Mouse (Mus musculus) CH12.LX (cell line): ENCODE data around the gene U2surp. TPM values are rescaled to one million over a fixed set of nuclear protein-coding genes. Genes with fewer than 3 reads are reported as not detected.

Source experiments
- DNase-seq: peaks from one replicate; pipeline ENCODE4 v3.0.0-alpha.2; 2013; ENCODE audit errors: extremely low read depth
- H3K27ac ChIP-seq: 2 replicates; pipeline ENCODE4 v1.5.1; 2012; ENCODE audit warnings: low read depth, mild to moderate bottlenecking, control low read depth, moderate library complexity; ENCODE audit not compliant: insufficient read depth
- H3K27me3 ChIP-seq: replicated peaks from 2 replicates; pipeline ENCODE3; 2012; ENCODE audit warnings: inconsistent platforms
- H3K36me3 ChIP-seq, 2 experiments: replicated peaks in 1 of 2; 2 replicates each; pipeline versions ENCODE3 to v1.6.1; 2012; ENCODE audit warnings: inconsistent platforms in 1 of 2, low read length in 1 of 2, mild to moderate bottlenecking in 1 of 2, mixed read lengths in 1 of 2, moderate library complexity in 1 of 2; ENCODE audit not compliant: control insufficient read depth in 1 of 2, insufficient read depth in 1 of 2
- H3K4me1 ChIP-seq, 2 experiments: 2 replicates each; pipeline ENCODE4 v1.6.1; 2012; ENCODE audit warnings: inconsistent platforms in 1 of 2, moderate library complexity in 1 of 2; ENCODE audit not compliant: insufficient read depth in 2 of 2, control insufficient read depth in 1 of 2
- H3K4me2 ChIP-seq: 2 replicates; pipeline ENCODE4 v1.6.1; 2012; ENCODE audit warnings: low read depth, mild to moderate bottlenecking, control low read depth; ENCODE audit not compliant: poor library complexity, insufficient read depth, severe bottlenecking
- H3K4me3 ChIP-seq, 3 experiments: fragments of 150-350 bp in 1 of 3; sonication (generic) in 1 of 3; replicated peaks in 1 of 3; 2 replicates each; pipeline versions ENCODE3 to v1.5.1; 2011 to 2012; ENCODE audit warnings: low read depth in 2 of 3, low read length in 2 of 3, mild to moderate bottlenecking in 2 of 3, moderate library complexity in 2 of 3, control low read depth in 1 of 3, improper control_type of control experiment in 1 of 3, inconsistent platforms in 1 of 3, mixed read lengths in 1 of 3; ENCODE audit not compliant: poor library complexity in 1 of 3
- H3K79me2 ChIP-seq: replicated peaks from 2 replicates; pipeline ENCODE4 v1.6.1; 2012; ENCODE audit warnings: mild to moderate bottlenecking, moderate library complexity; ENCODE audit not compliant: control insufficient read depth, poor library complexity, insufficient read depth, severe bottlenecking; ENCODE audit errors: extremely low read depth
- H3K9ac ChIP-seq: 2 replicates; pipeline ENCODE4 v1.6.1; 2012; ENCODE audit warnings: low read depth, mild to moderate bottlenecking, control low read depth, moderate library complexity; ENCODE audit not compliant: insufficient read depth
- H3K9me3 ChIP-seq: replicated peaks from 2 replicates; pipeline ENCODE3; 2012; ENCODE audit warnings: low read length, inconsistent platforms, mixed read lengths
- CHD2 ChIP-seq: IDR thresholded peaks from 2 replicates; pipeline ENCODE4 v1.6.1; 2011; ENCODE audit warnings: low read length, improper control_type of control experiment
- EP300 ChIP-seq: IDR thresholded peaks from 2 replicates; pipeline ENCODE4 v1.6.1; 2011; ENCODE audit warnings: low read length, improper control_type of control experiment
- KAT2A ChIP-seq: IDR thresholded peaks from 2 replicates; pipeline ENCODE4 v1.6.1; 2012; ENCODE audit warnings: low read length, improper control_type of control experiment, inconsistent platforms; ENCODE audit not compliant: insufficient replicate concordance
- MAFK ChIP-seq: IDR thresholded peaks from 2 replicates; pipeline ENCODE4 v1.6.1; 2011; ENCODE audit warnings: low read length, improper control_type of control experiment; ENCODE audit not compliant: insufficient replicate concordance
- MAX ChIP-seq: IDR thresholded peaks from 2 replicates; pipeline ENCODE4 v1.6.1; 2011; ENCODE audit warnings: low read length, improper control_type of control experiment
- MEF2A ChIP-seq: IDR thresholded peaks from 2 replicates; pipeline ENCODE4 v1.6.1; 2014; ENCODE audit warnings: low read depth, mild to moderate bottlenecking, inconsistent platforms, low read length, improper control_type of control experiment, borderline replicate concordance
- MXI1 ChIP-seq: IDR thresholded peaks from 2 replicates; pipeline ENCODE4 v1.6.1; 2011; ENCODE audit warnings: mild to moderate bottlenecking, low read depth, low read length, improper control_type of control experiment
- NELFE ChIP-seq: IDR thresholded peaks from 2 replicates; pipeline ENCODE4 v1.6.1; 2011; ENCODE audit warnings: low read depth, low read length, improper control_type of control experiment
- NRF1 ChIP-seq: IDR thresholded peaks from 2 replicates; pipeline ENCODE4 v1.6.1; 2014; ENCODE audit warnings: low read depth, mild to moderate bottlenecking, inconsistent platforms, low read length, improper control_type of control experiment, moderate library complexity
- POLR2A ChIP-seq: IDR thresholded peaks from 2 replicates; pipeline ENCODE4 v1.6.1; 2011; ENCODE audit warnings: low read depth, mild to moderate bottlenecking, improper control_type of control experiment, low read length
- POLR2AphosphoS2 ChIP-seq: IDR thresholded peaks from 2 replicates; pipeline ENCODE4 v1.6.1; 2011; ENCODE audit warnings: low read depth, low read length, improper control_type of control experiment
- RCOR1 ChIP-seq: conservative IDR thresholded peaks from 2 replicates; pipeline ENCODE4 v1.6.1; 2012; ENCODE audit warnings: low read depth, mild to moderate bottlenecking, inconsistent platforms, low read length, improper control_type of control experiment
- SIN3A ChIP-seq: IDR thresholded peaks from 2 replicates; pipeline ENCODE4 v1.6.1; 2012; ENCODE audit warnings: low read length, improper control_type of control experiment, inconsistent platforms
- SMC3 ChIP-seq: IDR thresholded peaks from 2 replicates; pipeline ENCODE4 v1.6.1; 2011; ENCODE audit warnings: low read depth, low read length, improper control_type of control experiment
- TBP ChIP-seq: conservative IDR thresholded peaks from 2 replicates; pipeline ENCODE4 v1.6.1; 2011; ENCODE audit warnings: low read depth, low read length, improper control_type of control experiment
- TCF12 ChIP-seq: IDR thresholded peaks from 2 replicates; pipeline ENCODE4 v1.6.1; 2014; ENCODE audit warnings: low read depth, mild to moderate bottlenecking, inconsistent platforms, low read length, improper control_type of control experiment
- USF1 ChIP-seq: IDR thresholded peaks from 2 replicates; pipeline ENCODE4 v1.6.1; 2014; ENCODE audit warnings: low read depth, mild to moderate bottlenecking, inconsistent platforms, low read length, improper control_type of control experiment
- ZC3H11A ChIP-seq: IDR thresholded peaks from 2 replicates; pipeline ENCODE4 v1.6.1; 2012; ENCODE audit warnings: low read depth, mild to moderate bottlenecking, inconsistent platforms, low read length, improper control_type of control experiment
- ZKSCAN1 ChIP-seq: IDR thresholded peaks from 2 replicates; pipeline ENCODE4 v1.6.1; 2012; ENCODE audit warnings: low read depth, inconsistent platforms, low read length, improper control_type of control experiment, borderline replicate concordance
- ZNF384 ChIP-seq: IDR thresholded peaks from 2 replicates; pipeline ENCODE4 v1.6.1; 2012; ENCODE audit warnings: low read depth, low read length, improper control_type of control experiment, inconsistent platforms
- dilution Hi-C: fragments of 300-500 bp; cut with MboI; formaldehyde crosslinking; loops from 2 replicates; pipeline ENCODE4 v1.14.3; 2020; ENCODE audit warnings: low sequenced_read_pairs; ENCODE audit not compliant: extremely low pct_unique_long_range_greater_than_20kb, extremely low pct_ligation_motif_present
- in situ Hi-C: fragments of 300-500 bp; cut with MboI; formaldehyde crosslinking; loops from 3 replicates; pipeline ENCODE4 v1.14.3; 2019; ENCODE audit warnings: low sequenced_read_pairs, low pct_ligation_motif_present, low pct_unique_long_range_greater_than_20kb, mixed read lengths
- polyA plus RNA-seq: library from polyadenylated mRNA; unstranded; fragments of >175 nt; gene quantifications from 2 replicates; pipeline ENCODE4 v1.2.1, GENCODE M21; 2012; ENCODE audit warnings: low read depth; ENCODE audit not compliant: insufficient read length
- total RNA-seq, 2 experiments: library from RNA; depleted of rRNA; stranded (reverse); fragments of 300-350 nt in 1 of 2; fragments of >200 nt in 1 of 2; gene quantifications; 2 replicates each; pipeline ENCODE4 v1.2.3; 2012 to 2014

The U2surp gene
- total and polyA plus RNA-seq, 3 experiments: 46.5 to 103 (median 87.7) TPM

DNA sequence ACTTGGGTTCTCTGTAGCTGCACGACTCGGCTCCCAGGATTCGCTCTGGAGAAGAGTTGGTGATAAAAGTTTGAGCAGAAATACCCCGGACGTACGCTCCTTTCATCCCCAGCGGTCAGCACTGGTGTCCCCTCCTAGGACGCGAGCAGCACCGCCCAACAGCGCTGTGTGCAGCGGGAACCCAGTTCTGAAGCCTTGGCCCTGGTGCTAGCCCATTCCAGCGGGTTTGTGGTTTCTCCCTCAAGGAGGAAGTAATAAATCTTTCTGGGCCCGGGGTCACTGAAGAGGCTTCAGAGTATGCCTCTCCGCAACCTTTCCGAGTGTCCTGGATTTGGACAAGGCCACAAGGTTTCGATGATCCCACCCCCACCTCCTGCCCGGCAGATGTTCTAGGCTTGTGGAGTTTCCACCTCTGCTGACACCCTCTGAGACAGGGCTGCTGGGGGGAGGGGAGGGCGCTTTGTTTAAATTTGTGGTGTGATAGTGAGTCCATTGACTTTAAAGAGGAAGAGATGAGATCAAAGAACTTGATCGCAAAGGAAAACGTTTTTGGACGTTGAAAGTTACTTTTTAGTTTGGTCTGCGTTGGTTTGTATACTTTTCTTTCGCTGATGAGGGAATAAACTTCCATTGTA, 104.1 kb downstream of the U2surp start:
- Histone ChIP-seq H3K27me3 (no peaks in the 10 kb centered on the region), H3K4me1 (no peaks in the 10 kb centered on the region), H3K9ac (no peak overlapping the region), H3K4me3 (no peak overlapping the region), H3K79me2 (no peaks in the 10 kb centered on the region), H3K36me3 (no peaks in the 10 kb centered on the region), H3K4me2 (no peak overlapping the region), H3K9me3 (peaks cover 27% of the 10 kb centered on the region), H3K27ac (no peak overlapping the region)
- TF ChIP-seq MEF2A: no peak
- TF ChIP-seq POLR2A: no peak
- no peak for TF ChIP-seq POLR2AphosphoS2
- no peak for TF ChIP-seq MAX
- no peak for TF ChIP-seq ZC3H11A
- no peak for TF ChIP-seq KAT2A
- no peak for TF ChIP-seq ZNF384
- no peak for TF ChIP-seq RCOR1
- TF ChIP-seq EP300: no peak
- TF ChIP-seq SIN3A: no peak
- TF ChIP-seq CHD2: no peak
- no peak for TF ChIP-seq TCF12
- TF ChIP-seq MAFK: no peak
- TF ChIP-seq ZKSCAN1: no peak
- TF ChIP-seq USF1: no peak
- no peak for TF ChIP-seq TBP
- no peak for TF ChIP-seq MXI1
- no peak for TF ChIP-seq NRF1
- TF ChIP-seq SMC3: no peak
- no peak for TF ChIP-seq NELFE
- in situ Hi-C loops: loop anchor here (25.0 kb wide), 1 partner anchor 670 kb away; no protein-coding TSS in a partner anchor
- dilution Hi-C loops: no loop called here
- no peak for DNase-seq

Other genes starting within 250 kb of the U2surp start
- gene Chst2, start 105.3 kb downstream of the U2surp start, total RNA-seq (2012; rRNA removed): not detected in 2 replicates
- gene Chst2, start 105.3 kb downstream of the U2surp start, total RNA-seq (2014; rRNA removed): not detected in 2 replicates
- gene Chst2, start 105.3 kb downstream of the U2surp start, polyA plus RNA-seq: not detected in 2 replicates
- gene Paqr9, start 47.7 kb upstream of the U2surp start, total RNA-seq (2012; rRNA removed): not detected in 2 replicates
- not detected in 2 replicates for gene Paqr9, start 47.7 kb upstream of the U2surp start, total RNA-seq (2014; rRNA removed)
- not detected in 2 replicates for gene Paqr9, start 47.7 kb upstream of the U2surp start, polyA plus RNA-seq
- 0.04 TPM in 1 of 2 replicates, not detected in the other for gene Pcolce2, start 125.6 kb upstream of the U2surp start, total RNA-seq (2012; rRNA removed)
- not detected in 2 replicates for gene Pcolce2, start 125.6 kb upstream of the U2surp start, total RNA-seq (2014; rRNA removed)
- gene Pcolce2, start 125.6 kb upstream of the U2surp start, polyA plus RNA-seq: 0.11 TPM in 1 of 2 replicates, not detected in the other
- gene Trpc1, start 238.4 kb upstream of the U2surp start, total RNA-seq (2012; rRNA removed): not detected in 2 replicates
- not detected in 2 replicates for gene Trpc1, start 238.4 kb upstream of the U2surp start, total RNA-seq (2014; rRNA removed)
- not detected in 2 replicates for gene Trpc1, start 238.4 kb upstream of the U2surp start, polyA plus RNA-seq